In genomic region chr13:81332018-81332417, GRCm38 (mm10) we compare ENCODE assay signal across 9 mouse cellular contexts.
DNase-seq lines count a peak whose midpoint lies in the region; ATAC-seq lines count a peak whose summit lies in the region.
"Had no signal": no experiment of that assay in that cellular context is flagged by ENCODE, and none has a peak within 500 bp of the region (broad histone marks: within the 10 kb centered on the region; RNA-seq: fewer than 3 reads in every experiment).

No protein-coding gene starts in this region.

- intact Hi-C loops in heart, postnatal 25 days (cut with DNase I): no loop called here

- no peaks in the 10 kb centered on the region for H3K36me3 ChIP-seq in kidney, embryonic 16.5 days (ENCODE audit: insufficient read depth, low read length)

- no peaks in the 10 kb centered on the region for H3K27me3 ChIP-seq in kidney, embryonic 16.5 days (ENCODE audit: insufficient read depth, low read length)

- no peaks in the 10 kb centered on the region for H3K9me3 ChIP-seq in kidney, embryonic 16.5 days (ENCODE audit: low read length)

- H3K27ac ChIP-seq in kidney, embryonic 16.5 days (ENCODE audit: low read length): peak overlapping the region; percentile 65

- H3K4me2 ChIP-seq in kidney, embryonic 16.5 days (replicated peaks; ENCODE audit: low read depth, low read length): no peak overlapping the region

- no peak overlapping the region for H3K4me3 ChIP-seq in kidney, embryonic 16.5 days (ENCODE audit: low read length)

- peak; percentile 92 for ATAC-seq in kidney, embryonic 16.5 days (ENCODE audit: low FRiP score, low TSS enrichment)
- ATAC-seq: hindbrain, embryonic 16.5 days had no signal

- 4% methylated on average over 3 of the region's 3 CpGs for WGBS in kidney, embryonic 16.5 days

- 0 out of 2 replicates have a peak, but pooled peaks cover 8% of the 10 kb centered on the region for H3K4me1 ChIP-seq in kidney, embryonic 16.5 days (ENCODE audit: insufficient read depth, low read length)

- DNase-seq in heart, adult 11 months: peak; percentile 94
- no peak for DNase-seq in heart, postnatal 25 days (ENCODE audit: low spot score)
- DNase-seq in testis, postnatal 14 days (ENCODE audit: low spot score): peak; percentile 36
- no peak for DNase-seq in testis, postnatal 10 days (ENCODE audit: low spot score)
- DNase-seq in yolk sac, embryonic 10.5 days (ENCODE audit: low spot score): peak; percentile 75
- no peak for DNase-seq in cerebellum, adult 11 months
- no peak for DNase-seq in left cerebral cortex, adult 11 months (ENCODE audit: low spot score)

- H3K9ac ChIP-seq in kidney, embryonic 16.5 days (replicated peaks; ENCODE audit: low read length): no peak overlapping the region

Comparison
In these comparisons a context has a peak if more than half of its experiments do, and no peak if none do; other contexts are left out.
1. DNase-seq: peak in heart, adult 11 months (single experiment), testis, postnatal 14 days (single experiment) and yolk sac, embryonic 10.5 days (single experiment); none in heart, postnatal 25 days (single experiment), testis, postnatal 10 days (single experiment), cerebellum, adult 11 months (single experiment) and left cerebral cortex, adult 11 months (single experiment).